Mouse (Mus musculus): Measurements from ENCODE around the gene Hist1h1c. TPM values are rescaled to one million over a fixed set of nuclear protein-coding genes. Genes with fewer than 3 reads are reported as not detected.
"Not testable (repeated sequence)": the region's sequence is repeated elsewhere in the genome, so short reads cannot be mapped to it uniquely, and the experiment has no call there.

Hist1h1c gene
- polyA plus RNA-seq, 1 experiment = 68.0 TPM

- no peaks in the 10 kb centered on the region for H3K36me3 ChIP-seq (ENCODE audit: control insufficient read depth, insufficient read depth, low read length)
- H3K27ac ChIP-seq (ENCODE audit: insufficient read depth, low read depth, low read length) = peak overlapping the region; percentile 82
- 1% methylated on average over 10 of the region's 10 CpGs for WGBS
- H3K4me3 ChIP-seq (ENCODE audit: low read depth, low read length) = peak overlapping the region; percentile 71
- no peak for TF ChIP-seq CTCF (IDR thresholded peaks at IDR 0.05; ENCODE audit: extremely low read depth, insufficient read length, insufficient replicate concordance, low read depth, low read length)
- no peaks in the 10 kb centered on the region for H3K27me3 ChIP-seq (ENCODE audit: control insufficient read depth, insufficient read depth, low read length)
- H3K4me1 ChIP-seq (ENCODE audit: control insufficient read depth, insufficient read depth, insufficient read length, low read length) = peaks cover 16% of the 10 kb centered on the region
These were observed 24.6 kb downstream of the Hist1h1c start for GRCm38 (mm10) chr13:23763242-23763585.

- peaks cover 16% of the 10 kb centered on the region for H3K4me1 ChIP-seq (ENCODE audit: control insufficient read depth, insufficient read depth, insufficient read length, low read length)
- no peaks in the 10 kb centered on the region for H3K36me3 ChIP-seq (ENCODE audit: control insufficient read depth, insufficient read depth, low read length)
- H3K4me3 ChIP-seq (ENCODE audit: low read depth, low read length) = peak within 1 kb of the TSS; percentile 71
- H3K27ac ChIP-seq (ENCODE audit: insufficient read depth, low read depth, low read length) = peak within 1 kb of the TSS; percentile 82
- H3K27me3 ChIP-seq (ENCODE audit: control insufficient read depth, insufficient read depth, low read length) = no peaks in the 10 kb centered on the region
- 6% methylated on average over 34 of the region's 34 CpGs for WGBS
- TF ChIP-seq CTCF (IDR thresholded peaks at IDR 0.05; ENCODE audit: extremely low read depth, insufficient read length, insufficient replicate concordance, low read depth, low read length) (no peak; the same call in 1 of the 2 replicates), POLR2A (IDR thresholded peaks at IDR 0.05; ENCODE audit: low read depth, low read length) (peak; percentile 81)
These were observed 25.1 kb downstream of the Hist1h1c start, which contains the start of gene Hist1h1a for GRCm38 (mm10) chr13:23763586-23764323. Gene Hist1h1a (plus strand): TSS chr13:23763666.

- no peak overlapping the region for H3K27ac ChIP-seq (ENCODE audit: insufficient read depth, low read depth, low read length)
- peaks cover 16% of the 10 kb centered on the region for H3K4me1 ChIP-seq (ENCODE audit: control insufficient read depth, insufficient read depth, insufficient read length, low read length)
- peak overlapping the region; percentile 71 for H3K4me3 ChIP-seq (ENCODE audit: low read depth, low read length)
- WGBS = 55% methylated on average over 12 of the region's 12 CpGs
- no peaks in the 10 kb centered on the region for H3K36me3 ChIP-seq (ENCODE audit: control insufficient read depth, insufficient read depth, low read length)
- TF ChIP-seq CTCF (IDR thresholded peaks at IDR 0.05; ENCODE audit: extremely low read depth, insufficient read length, insufficient replicate concordance, low read depth, low read length) (no peak), POLR2A (IDR thresholded peaks at IDR 0.05; ENCODE audit: low read depth, low read length) (no peak)
- H3K27me3 ChIP-seq (ENCODE audit: control insufficient read depth, insufficient read depth, low read length) = no peaks in the 10 kb centered on the region
These were observed 25.9 kb downstream of the Hist1h1c start for GRCm38 (mm10) chr13:23764324-23765171.

- H3K27ac ChIP-seq (ENCODE audit: insufficient read depth, low read depth, low read length) = no peak overlapping the region
- no peaks in the 10 kb centered on the region for H3K36me3 ChIP-seq (ENCODE audit: control insufficient read depth, insufficient read depth, low read length)
- TF ChIP-seq CTCF (IDR thresholded peaks at IDR 0.05; ENCODE audit: extremely low read depth, insufficient read length, insufficient replicate concordance, low read depth, low read length) = no peak
- no peak for TF ChIP-seq POLR2A (IDR thresholded peaks at IDR 0.05; ENCODE audit: low read depth, low read length)
- H3K4me1 ChIP-seq (ENCODE audit: control insufficient read depth, insufficient read depth, insufficient read length, low read length) = peaks cover 12% of the 10 kb centered on the region
- H3K4me3 ChIP-seq (ENCODE audit: low read depth, low read length) = no peak overlapping the region
- whole genome bisulfite sequencing = 74% methylated on average over 1 of the region's 1 CpGs
- no peaks in the 10 kb centered on the region for H3K27me3 ChIP-seq (ENCODE audit: control insufficient read depth, insufficient read depth, low read length)
These were observed 26.5 kb downstream of the Hist1h1c start for GRCm38 (mm10) chr13:23765172-23765513.

GRCm38 (mm10) chr13:23766772-23767171 lies 28.2 kb downstream of the Hist1h1c start:
- Histone ChIP-seq H3K27me3 (ENCODE audit: control insufficient read depth, insufficient read depth, low read length) (no peaks in the 10 kb centered on the region), H3K4me1 (ENCODE audit: control insufficient read depth, insufficient read depth, insufficient read length, low read length) (peaks cover 12% of the 10 kb centered on the region), H3K4me3 (ENCODE audit: low read depth, low read length) (no peak overlapping the region), H3K27ac (ENCODE audit: insufficient read depth, low read depth, low read length) (peak overlapping the region; percentile 66), H3K36me3 (ENCODE audit: control insufficient read depth, insufficient read depth, low read length) (no peaks in the 10 kb centered on the region)
- TF ChIP-seq POLR2A (IDR thresholded peaks at IDR 0.05; ENCODE audit: low read depth, low read length) (no peak), CTCF (IDR thresholded peaks at IDR 0.05; ENCODE audit: extremely low read depth, insufficient read length, insufficient replicate concordance, low read depth, low read length) (no peak)

GRCm38 (mm10) chr13:23768834-23769397 lies 30.3 kb downstream of the Hist1h1c start:
- Histone ChIP-seq H3K36me3 (ENCODE audit: control insufficient read depth, insufficient read depth, low read length) (no peaks in the 10 kb centered on the region), H3K4me1 (ENCODE audit: control insufficient read depth, insufficient read depth, insufficient read length, low read length) (peaks cover 10% of the 10 kb centered on the region), H3K27ac (ENCODE audit: insufficient read depth, low read depth, low read length) (no peak overlapping the region), H3K4me3 (ENCODE audit: low read depth, low read length) (no peak overlapping the region), H3K27me3 (ENCODE audit: control insufficient read depth, insufficient read depth, low read length) (no peaks in the 10 kb centered on the region)
- 57% methylated on average over 5 of the region's 5 CpGs for WGBS
- TF ChIP-seq POLR2A (IDR thresholded peaks at IDR 0.05; ENCODE audit: low read depth, low read length) (no peak), CTCF (IDR thresholded peaks at IDR 0.05; ENCODE audit: extremely low read depth, insufficient read length, insufficient replicate concordance, low read depth, low read length) (no peak)

GRCm38 (mm10) chr13:23769613-23770012 lies 31.0 kb downstream of the Hist1h1c start, which contains the start of gene Trim38:
Gene Trim38 (plus strand): TSS chr13:23769913.
- H3K36me3 ChIP-seq (ENCODE audit: control insufficient read depth, insufficient read depth, low read length); H3K4me1 ChIP-seq (ENCODE audit: control insufficient read depth, insufficient read depth, insufficient read length, low read length); H3K4me3 ChIP-seq (ENCODE audit: low read depth, low read length); H3K27ac ChIP-seq (ENCODE audit: insufficient read depth, low read depth, low read length); H3K27me3 ChIP-seq (ENCODE audit: control insufficient read depth, insufficient read depth, low read length): not testable (repeated sequence)
- WGBS = 89% methylated on average over 2 of the region's 2 CpGs
